Mouse (Mus musculus) MEL (cell line): ENCODE results near the gene Gmeb2.

ENCODE experiments used
- CHD1 ChIP-seq: IDR thresholded peaks from 2 replicates; pipeline ENCODE4 v1.6.1; 2012; ENCODE audit warnings: low read depth, mild to moderate bottlenecking, inconsistent platforms, low read length, improper control_type of control experiment
- CTCF ChIP-seq, 3 experiments: IDR thresholded peaks in 2 of 3; conservative IDR thresholded peaks in 1 of 3; 2 replicates each; pipeline ENCODE4 v1.5.1; 2011 to 2012; ENCODE audit warnings: low read length in 3 of 3, low read depth in 2 of 3, mild to moderate bottlenecking in 2 of 3, improper control_type of control experiment in 1 of 3, inconsistent platforms in 1 of 3, mixed read lengths in 1 of 3, moderate library complexity in 1 of 3; ENCODE audit not compliant: control insufficient read depth in 1 of 3, insufficient read depth in 1 of 3, poor library complexity in 1 of 3, severe bottlenecking in 1 of 3
- GABPA ChIP-seq: IDR thresholded peaks from 2 replicates; pipeline ENCODE4 v1.6.1; 2012; ENCODE audit warnings: low read depth, mild to moderate bottlenecking, inconsistent platforms, low read length, improper control_type of control experiment, moderate library complexity
- MAFK ChIP-seq: IDR thresholded peaks from 2 replicates; pipeline ENCODE4 v1.6.1; 2011; ENCODE audit warnings: low read depth, mild to moderate bottlenecking, low read length, improper control_type of control experiment, borderline replicate concordance
- POLR2A ChIP-seq, 2 experiments: IDR thresholded peaks; 2 replicates each; pipeline ENCODE4 v1.6.1; 2011 to 2012; ENCODE audit warnings: low read length in 2 of 2, mild to moderate bottlenecking in 2 of 2, control low read depth in 1 of 2, improper control_type of control experiment in 1 of 2, low read depth in 1 of 2, moderate library complexity in 1 of 2; ENCODE audit not compliant: control insufficient read depth in 1 of 2, insufficient read depth in 1 of 2, poor library complexity in 1 of 2
- TCF12 ChIP-seq: IDR thresholded peaks from 2 replicates; pipeline ENCODE4 v1.6.1; 2014; ENCODE audit warnings: low read depth, mild to moderate bottlenecking, inconsistent platforms, low read length, improper control_type of control experiment, moderate library complexity
- USF1 ChIP-seq: IDR thresholded peaks from 2 replicates; pipeline ENCODE4 v1.6.1; 2014; ENCODE audit warnings: low read depth, mild to moderate bottlenecking, inconsistent platforms, low read length, improper control_type of control experiment, moderate library complexity
- ZC3H11A ChIP-seq: IDR thresholded peaks from 2 replicates; pipeline ENCODE4 v1.6.1; 2012; ENCODE audit warnings: low read depth, mild to moderate bottlenecking, inconsistent platforms, low read length, improper control_type of control experiment

DNA sequence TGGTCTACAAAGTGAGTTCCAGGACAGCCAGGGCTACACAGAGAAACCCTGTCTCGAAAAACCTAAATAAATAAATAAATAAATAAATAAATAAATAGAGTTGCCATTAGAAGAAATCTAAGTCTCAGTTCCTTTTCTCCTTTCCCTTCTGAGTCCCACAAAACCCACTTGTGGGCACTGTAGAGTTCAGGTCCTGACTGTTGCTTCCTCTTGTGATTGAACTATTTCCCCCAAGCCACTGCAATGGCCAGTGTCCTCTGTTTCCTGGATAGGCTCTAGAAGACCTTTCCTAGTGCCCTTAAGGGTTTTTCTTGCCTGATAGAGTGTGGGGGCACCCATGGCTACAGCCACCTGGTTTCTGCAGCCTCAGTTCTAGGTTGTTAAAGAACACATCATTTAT lies 17.1 kb upstream of the Gmeb2 start:
- TF ChIP-seq ZC3H11A (no peak), MAFK (no peak), CTCF (IDR thresholded peaks at IDR 0.05 in 2 of 3, conservative IDR thresholded peaks at IDR 0.05 in 1 of 3; ENCODE audit: control insufficient read depth in 1 of 3, insufficient read depth in 1 of 3, low read depth in 2 of 3, low read length in 3 of 3, poor library complexity in 1 of 3, severe bottlenecking in 1 of 3) (no peak), USF1 (no peak), CHD1 (no peak), TCF12 (no peak), POLR2A (IDR thresholded peaks at IDR 0.05; ENCODE audit: control insufficient read depth in 1 of 2, insufficient read depth in 1 of 2, low read depth in 1 of 2, low read length in 2 of 2, poor library complexity in 1 of 2) (no peak), GABPA (no peak)
